Mouse (Mus musculus): ENCODE results near the gene Cacna1c. TPM values are rescaled to one million over a fixed set of nuclear protein-coding genes. Genes with fewer than 3 reads are reported as not detected.

Cacna1c gene
- polyA plus RNA-seq, 1 experiment from 2014 or later = 0.23 TPM

GRCm38 (mm10) chr6:118932002-118932700, 264.1 kb downstream of the Cacna1c start:
- no peaks in the 10 kb centered on the region for H3K36me3 ChIP-seq (replicated peaks; ENCODE audit: insufficient read depth, low read length)
- TF ChIP-seq EP300 (IDR thresholded peaks at IDR 0.05; ENCODE audit: low read depth) = no peak
- no peak for TF ChIP-seq CTCF (IDR thresholded peaks at IDR 0.05; ENCODE audit: low read depth)

GRCm38 (mm10) chr6:118926669-118927068, 269.5 kb downstream of the Cacna1c start:
- TF ChIP-seq EP300 (IDR thresholded peaks at IDR 0.05; ENCODE audit: low read depth) (no peak), CTCF (IDR thresholded peaks at IDR 0.05; ENCODE audit: low read depth) (no peak)
- DNase-seq (no peak), ATAC-seq (no peak)
- Histone ChIP-seq H3K27ac (ENCODE audit: low read depth) (no peak overlapping the region), H3K4me1 (ENCODE audit: insufficient read depth) (no peaks in the 10 kb centered on the region), H3K27me3 (ENCODE audit: insufficient read depth, low read length) (no peaks in the 10 kb centered on the region), H3K9ac (replicated peaks) (no peak overlapping the region), H3K4me3 (ENCODE audit: low read depth, low read length) (no peak overlapping the region), H3K36me3 (replicated peaks; ENCODE audit: insufficient read depth, low read length) (no peaks in the 10 kb centered on the region), H3K4me2 (ENCODE audit: low read depth, low read length) (no peak overlapping the region), H3K9me3 (ENCODE audit: low read length) (no peaks in the 10 kb centered on the region)
- 61% methylated on average over 3 of the region's 3 CpGs for WGBS (ENCODE audit: insufficient replicate concordance)

More at GRCm38 (mm10) chr6:118932002-118932700, 264.1 kb downstream of the Cacna1c start:
- ATAC-seq (no peak), DNase-seq (no peak)
- H3K4me1 ChIP-seq (ENCODE audit: insufficient read depth) = no peaks in the 10 kb centered on the region
- H3K9ac ChIP-seq (replicated peaks) = no peak overlapping the region
- no peak overlapping the region for H3K27ac ChIP-seq (ENCODE audit: low read depth)
- no peaks in the 10 kb centered on the region for H3K9me3 ChIP-seq (ENCODE audit: low read length)
- H3K4me3 ChIP-seq (ENCODE audit: low read depth, low read length) = no peak overlapping the region
- no peak overlapping the region for H3K4me2 ChIP-seq (ENCODE audit: low read depth, low read length)
- 70% methylated on average over 8 of the region's 8 CpGs for WGBS (ENCODE audit: insufficient replicate concordance)
- no peaks in the 10 kb centered on the region for H3K27me3 ChIP-seq (ENCODE audit: insufficient read depth, low read length)

- no peak for ATAC-seq
- no peaks in the 10 kb centered on the region for H3K27me3 ChIP-seq (ENCODE audit: insufficient read depth, low read length)
- no peak overlapping the region for H3K9ac ChIP-seq (replicated peaks)
- H3K4me3 ChIP-seq (ENCODE audit: low read depth, low read length) = no peak overlapping the region
- H3K36me3 ChIP-seq (replicated peaks; ENCODE audit: insufficient read depth, low read length) = no peaks in the 10 kb centered on the region
- no peaks in the 10 kb centered on the region for H3K4me1 ChIP-seq (ENCODE audit: insufficient read depth)
- no peak overlapping the region for H3K27ac ChIP-seq (ENCODE audit: low read depth)
- WGBS (ENCODE audit: insufficient replicate concordance) = 78% methylated on average over 12 of the region's 12 CpGs
- H3K9me3 ChIP-seq (ENCODE audit: low read length) = no peaks in the 10 kb centered on the region
- no peak overlapping the region for H3K4me2 ChIP-seq (ENCODE audit: low read depth, low read length)
- TF ChIP-seq EP300 (IDR thresholded peaks at IDR 0.05; ENCODE audit: low read depth) = no peak
- no peak for TF ChIP-seq CTCF (IDR thresholded peaks at IDR 0.05; ENCODE audit: low read depth)
- DNase-seq = no peak
Measured at GRCm38 (mm10) chr6:118924426-118924825, 271.8 kb downstream of the Cacna1c start.

DNA sequence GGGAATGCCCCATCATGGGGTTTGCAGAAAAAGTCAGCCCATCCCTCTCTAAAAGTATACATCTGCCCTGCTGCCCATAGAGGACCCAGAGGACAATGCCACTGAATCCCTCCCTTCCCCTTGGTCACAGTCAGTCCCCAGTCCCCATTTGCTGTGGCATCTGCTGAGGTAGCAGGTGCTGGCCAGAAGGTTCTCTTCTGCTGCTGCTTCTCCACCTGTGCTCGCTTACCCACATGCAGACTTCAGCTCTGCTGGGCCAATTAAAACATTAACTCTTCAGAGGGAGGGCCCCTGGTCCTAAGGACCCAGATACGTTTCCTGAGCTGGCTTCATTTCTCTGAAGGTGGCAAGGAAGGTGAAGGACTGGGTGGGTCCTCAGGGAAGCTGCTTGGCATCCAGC, 272.3 kb downstream of the Cacna1c start:
- DNase-seq (no peak), ATAC-seq (no peak)
- no peak overlapping the region for H3K4me3 ChIP-seq (ENCODE audit: low read depth, low read length)
- H3K9me3 ChIP-seq (ENCODE audit: low read length) = no peaks in the 10 kb centered on the region
- no peaks in the 10 kb centered on the region for H3K36me3 ChIP-seq (replicated peaks; ENCODE audit: insufficient read depth, low read length)
- 63% methylated on average over 2 of the region's 2 CpGs for whole genome bisulfite sequencing (ENCODE audit: insufficient replicate concordance)
- H3K9ac ChIP-seq (replicated peaks) = no peak overlapping the region
- no peaks in the 10 kb centered on the region for H3K4me1 ChIP-seq (ENCODE audit: insufficient read depth)
- TF ChIP-seq CTCF (IDR thresholded peaks at IDR 0.05; ENCODE audit: low read depth) (no peak), EP300 (IDR thresholded peaks at IDR 0.05; ENCODE audit: low read depth) (no peak)
- H3K4me2 ChIP-seq (ENCODE audit: low read depth, low read length) = no peak overlapping the region
- no peak overlapping the region for H3K27ac ChIP-seq (ENCODE audit: low read depth)
- H3K27me3 ChIP-seq (ENCODE audit: insufficient read depth, low read length) = no peaks in the 10 kb centered on the region

GRCm38 (mm10) chr6:118923212-118923577, 273.0 kb downstream of the Cacna1c start:
- H3K4me2 ChIP-seq (ENCODE audit: low read depth, low read length) = no peak overlapping the region
- H3K27me3 ChIP-seq (ENCODE audit: insufficient read depth, low read length) = no peaks in the 10 kb centered on the region
- DNase-seq = no peak
- no peaks in the 10 kb centered on the region for H3K36me3 ChIP-seq (replicated peaks; ENCODE audit: insufficient read depth, low read length)
- H3K9ac ChIP-seq (replicated peaks) = no peak overlapping the region
- TF ChIP-seq EP300 (IDR thresholded peaks at IDR 0.05; ENCODE audit: low read depth) = no peak
- no peak for TF ChIP-seq CTCF (IDR thresholded peaks at IDR 0.05; ENCODE audit: low read depth)
- H3K27ac ChIP-seq (ENCODE audit: low read depth) = no peak overlapping the region
- WGBS (ENCODE audit: insufficient replicate concordance) = 77% methylated on average over 5 of the region's 5 CpGs
- ATAC-seq = no peak
- H3K4me1 ChIP-seq (ENCODE audit: insufficient read depth) = no peaks in the 10 kb centered on the region
- no peaks in the 10 kb centered on the region for H3K9me3 ChIP-seq (ENCODE audit: low read length)
- no peak overlapping the region for H3K4me3 ChIP-seq (ENCODE audit: low read depth, low read length)

- 22% methylated on average over 13 of the region's 13 CpGs for WGBS (ENCODE audit: insufficient replicate concordance)
- Histone ChIP-seq H3K36me3 (replicated peaks; ENCODE audit: insufficient read depth, low read length) (no peaks in the 10 kb centered on the region), H3K4me1 (ENCODE audit: insufficient read depth) (no peaks in the 10 kb centered on the region), H3K9me3 (ENCODE audit: low read length) (no peaks in the 10 kb centered on the region), H3K4me2 (ENCODE audit: low read depth, low read length) (no peak overlapping the region), H3K4me3 (ENCODE audit: low read depth, low read length) (no peak overlapping the region), H3K27me3 (ENCODE audit: insufficient read depth, low read length) (no peaks in the 10 kb centered on the region), H3K27ac (ENCODE audit: low read depth) (no peak overlapping the region), H3K9ac (replicated peaks) (no peak overlapping the region)
- DNase-seq (peak; percentile 83), ATAC-seq (peak; percentile 53; the same call in 1 of the 2 replicates)
- TF ChIP-seq EP300 (IDR thresholded peaks at IDR 0.05; ENCODE audit: low read depth) (no peak), CTCF (IDR thresholded peaks at IDR 0.05; ENCODE audit: low read depth) (peak; percentile 94)
Measured at GRCm38 (mm10) chr6:118922328-118923211, 273.6 kb downstream of the Cacna1c start.

All from liver, postnatal 0 days (tissue).